Mouse (Mus musculus) kidney, embryonic 14.5 days (tissue): ENCODE data around the gene Nup37. TPM values are rescaled to one million over a fixed set of nuclear protein-coding genes. Genes with fewer than 3 reads are reported as not detected.

ENCODE experiments used
- ATAC-seq: fragments of 200-750 bp; cut with Nextera tagmentation; 2 replicates; pipeline ENCODE4 v1.8.0; 2017; ENCODE audit warnings: moderate number of reproducible peaks, mild to moderate bottlenecking, moderate TSS enrichment, moderate library complexity; ENCODE audit not compliant: low FRiP score, low TSS enrichment
- H3K27ac ChIP-seq: fragments of 300-500 bp; sonication (generic); 2 replicates; pipeline ENCODE4 v1.5.1; 2014; ENCODE audit warnings: low read depth, mild to moderate bottlenecking, low read length, moderate library complexity, mixed read lengths
- H3K27me3 ChIP-seq: fragments of 300-500 bp; sonication (generic); 2 replicates; pipeline ENCODE4 v1.6.1; 2014; ENCODE audit warnings: mild to moderate bottlenecking, low read length; ENCODE audit not compliant: control insufficient read depth, insufficient read depth
- H3K36me3 ChIP-seq: fragments of 300-500 bp; sonication (generic); 2 replicates; pipeline ENCODE4 v1.6.1; 2014; ENCODE audit warnings: low read length, mixed read lengths; ENCODE audit not compliant: control insufficient read depth, insufficient read depth
- H3K4me1 ChIP-seq: fragments of 300-500 bp; sonication (generic); 2 replicates; pipeline ENCODE4 v1.6.1; 2014; ENCODE audit warnings: low read length, mixed read lengths; ENCODE audit not compliant: control insufficient read depth, insufficient read depth
- H3K4me2 ChIP-seq: fragments of 300-500 bp; sonication (generic); replicated peaks from 2 replicates; pipeline ENCODE4 v1.6.1; 2014; ENCODE audit warnings: low read depth, mild to moderate bottlenecking, low read length
- H3K4me3 ChIP-seq: fragments of 300-500 bp; sonication (generic); 2 replicates; pipeline ENCODE4 v1.5.1; 2014; ENCODE audit warnings: mild to moderate bottlenecking, low read length
- H3K9ac ChIP-seq: fragments of 300-500 bp; sonication (generic); 2 replicates; pipeline ENCODE4 v1.6.1; 2014; ENCODE audit warnings: low read depth, mild to moderate bottlenecking, low read length, moderate library complexity
- H3K9me3 ChIP-seq: fragments of 300-500 bp; sonication (generic); 2 replicates; pipeline ENCODE4 v1.6.1; 2016; ENCODE audit warnings: low read length; ENCODE audit not compliant: control insufficient read depth
- WGBS: fragments of 180-500 bp; shearing (Covaris S2); extraction: QIAGEN DNeasy Blood & Tissue Kit; methylation state at CpG from one replicate; pipeline ENCODE4 v1.1.7; 2014; 5-methylcytosine and 5-hydroxymethylcytosine counted together
- polyA plus RNA-seq: library from polyadenylated mRNA; unstranded; fragments of >200 nt; fragmentation: Nextera tagmentation; extraction: Ambion mirVana; gene quantifications from 2 replicates; pipeline ENCODE4 v1.2.1, GENCODE M21; 2014

Nup37 gene
- polyA plus RNA-seq, 1 experiment from 2014 or later = 102 TPM

DNA sequence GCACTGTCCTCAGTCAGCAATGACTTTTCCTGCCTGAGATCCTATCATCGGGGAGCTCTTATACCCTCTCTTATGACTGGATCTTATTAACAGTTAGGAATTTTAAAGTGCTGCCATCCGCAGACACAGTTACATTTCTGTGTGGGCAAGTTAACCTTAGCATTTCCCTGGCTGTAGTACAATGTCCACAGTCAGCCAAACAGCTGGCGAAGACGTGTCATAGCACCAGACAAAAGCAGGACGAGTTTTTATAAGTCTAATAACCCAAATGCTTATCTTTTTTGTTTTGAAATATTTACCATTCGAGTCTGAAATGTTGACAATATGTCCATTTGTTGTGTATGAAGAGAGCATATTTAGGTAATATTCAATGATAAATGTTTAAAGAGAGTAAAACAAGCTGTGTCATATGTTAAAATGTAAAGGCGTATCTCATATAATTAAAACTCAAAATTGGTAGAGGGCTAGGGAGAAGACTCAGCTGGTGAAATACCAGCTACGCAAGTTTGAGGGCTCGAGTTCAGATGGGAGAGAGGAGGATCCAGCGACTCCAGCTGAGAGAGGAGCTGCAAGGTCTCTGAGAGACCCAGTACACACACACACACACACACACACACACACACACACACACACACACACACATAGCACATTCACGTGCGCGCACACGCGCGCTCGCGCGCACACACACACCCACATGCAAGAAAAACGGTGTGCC is 68.2 kb downstream of the Nup37 start:
- Histone ChIP-seq H3K27ac (no peak overlapping the region), H3K9ac (no peak overlapping the region), H3K4me1 (no peaks in the 10 kb centered on the region), H3K36me3 (peaks cover 3% of the 10 kb centered on the region; the same call in 1 of the 2 replicates), H3K4me3 (no peak overlapping the region), H3K4me2 (no peak overlapping the region), H3K9me3 (no peaks in the 10 kb centered on the region), H3K27me3 (no peaks in the 10 kb centered on the region)
- no peak for ATAC-seq
- 94% methylated on average over 20 of the region's 20 CpGs for WGBS

DNA sequence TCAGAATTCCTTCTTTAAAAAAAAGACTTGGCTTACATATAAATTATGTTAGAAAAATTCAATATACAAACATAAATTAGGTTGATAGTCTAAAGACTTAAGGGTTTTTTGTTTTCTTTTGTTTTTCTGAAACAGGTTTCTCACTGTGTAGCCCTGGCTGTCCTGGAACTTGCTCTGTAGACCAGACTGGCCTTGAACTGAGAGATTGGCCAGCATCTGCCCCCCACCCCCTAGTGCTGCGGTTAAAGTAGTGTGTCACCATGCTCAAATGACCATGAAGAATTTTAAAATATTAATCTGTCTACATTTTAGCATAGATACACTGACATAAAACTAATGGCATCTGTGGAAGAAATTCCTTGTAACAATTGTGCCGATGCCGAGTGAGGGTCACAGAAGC is 71.4 kb downstream of the Nup37 start:
- Histone ChIP-seq H3K4me3 (no peak overlapping the region), H3K4me1 (no peaks in the 10 kb centered on the region), H3K27me3 (no peaks in the 10 kb centered on the region), H3K36me3 (peaks cover 3% of the 10 kb centered on the region; the same call in 1 of the 2 replicates), H3K27ac (no peak overlapping the region), H3K9ac (no peak overlapping the region), H3K9me3 (no peaks in the 10 kb centered on the region), H3K4me2 (no peak overlapping the region)
- no peak for ATAC-seq
- WGBS = 95% methylated on average over 3 of the region's 3 CpGs

DNA sequence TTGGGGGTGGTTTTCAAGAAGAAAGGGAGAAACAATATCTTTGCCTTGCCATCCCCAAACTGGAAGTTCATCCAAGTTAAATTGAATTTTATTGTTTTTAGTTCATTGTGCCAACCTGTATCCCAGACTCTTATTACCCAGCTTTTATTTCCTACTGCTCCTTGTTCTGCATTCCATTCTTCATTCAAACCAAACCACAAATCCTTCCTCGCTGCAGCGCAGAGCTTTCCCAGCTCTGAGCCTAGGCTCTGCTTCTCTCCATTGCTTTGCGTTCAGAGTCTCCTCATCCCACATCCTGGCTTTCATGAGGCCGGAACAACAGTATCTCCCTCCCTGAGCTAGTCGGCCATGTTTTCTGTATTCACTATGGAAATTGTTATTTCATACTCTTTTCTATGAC is 74.9 kb downstream of the Nup37 start:
- 84% methylated on average over 5 of the region's 5 CpGs for WGBS
- ATAC-seq = no peak
- H3K4me1 ChIP-seq = no peaks in the 10 kb centered on the region

DNA sequence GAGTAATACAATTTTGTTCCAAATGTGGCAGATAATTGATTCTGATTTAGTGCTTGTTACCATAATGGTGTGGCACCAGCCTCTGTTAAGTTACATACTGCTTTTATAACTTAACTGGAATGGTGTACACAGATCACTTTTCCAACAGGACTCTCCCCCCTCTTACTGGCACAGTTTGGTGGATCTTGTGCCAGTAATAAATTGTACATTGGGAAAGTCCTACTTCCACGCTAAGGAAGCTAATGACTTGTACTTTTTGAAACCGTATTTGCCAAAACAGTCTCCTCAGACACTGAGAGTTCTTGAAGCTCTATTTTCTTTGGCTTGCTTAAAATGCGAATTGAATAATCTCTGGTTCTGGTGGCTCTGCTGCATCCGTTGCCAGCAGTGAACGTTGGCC is 78.6 kb downstream of the Nup37 start:
- H3K4me1 ChIP-seq = 0 out of 2 replicates have a peak, but pooled peaks cover 3% of the 10 kb centered on the region
- no peak overlapping the region for H3K9ac ChIP-seq
- ATAC-seq = no peak
- H3K27ac ChIP-seq = no peak overlapping the region
- WGBS = 78% methylated on average over 5 of the region's 5 CpGs
- H3K4me3 ChIP-seq = no peak overlapping the region
- no peaks in the 10 kb centered on the region for H3K27me3 ChIP-seq
- H3K4me2 ChIP-seq = no peak overlapping the region
- H3K9me3 ChIP-seq = no peaks in the 10 kb centered on the region
- no peaks in the 10 kb centered on the region; the same call in 1 of the 2 replicates for H3K36me3 ChIP-seq

More for the DNA sequence above, 74.9 kb downstream of the Nup37 start:
- no peak overlapping the region for H3K4me3 ChIP-seq
- H3K9ac ChIP-seq = no peak overlapping the region
- H3K27ac ChIP-seq = no peak overlapping the region
- H3K27me3 ChIP-seq = no peaks in the 10 kb centered on the region
- H3K4me2 ChIP-seq = no peak overlapping the region
- H3K9me3 ChIP-seq = no peaks in the 10 kb centered on the region
- peaks cover 3% of the 10 kb centered on the region; the same call in 1 of the 2 replicates for H3K36me3 ChIP-seq

DNA sequence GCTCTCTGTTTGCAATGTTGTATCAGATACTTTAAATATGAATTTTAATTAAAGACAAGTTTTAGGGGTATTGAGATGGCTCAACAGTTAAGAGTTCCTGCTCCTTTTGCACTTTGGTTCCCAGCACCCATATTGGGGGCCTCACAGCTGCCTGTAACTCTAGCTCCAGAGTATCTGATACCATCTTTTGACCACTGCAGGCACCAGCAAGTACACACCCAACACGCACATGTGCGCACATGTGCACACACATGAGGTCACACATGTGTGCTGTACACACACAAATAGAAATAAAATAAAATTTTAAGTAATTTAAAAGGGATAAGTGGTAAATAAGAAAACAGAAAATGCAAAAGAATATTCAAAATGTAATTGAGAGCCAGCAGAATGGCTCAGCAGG is 81.2 kb downstream of the Nup37 start:
- Histone ChIP-seq H3K9me3 (no peaks in the 10 kb centered on the region), H3K4me3 (no peak overlapping the region), H3K4me1 (0 out of 2 replicates have a peak, but pooled peaks cover 3% of the 10 kb centered on the region), H3K36me3 (no peaks in the 10 kb centered on the region; the same call in 1 of the 2 replicates), H3K4me2 (no peak overlapping the region), H3K27me3 (no peaks in the 10 kb centered on the region), H3K9ac (no peak overlapping the region), H3K27ac (no peak overlapping the region)
- no peak for ATAC-seq
- 93% methylated on average over 2 of the region's 2 CpGs for WGBS

Other genes with a start within 250 kb of the Nup37 start
- gene Pmch, start 55.9 kb upstream of the Nup37 start, polyA plus RNA-seq = not detected in 2 replicates
- 9.3 and 14.1 TPM in 2 replicates for gene Parpbp, start 51 bp upstream of the Nup37 start, polyA plus RNA-seq
- gene Washc3, start 54.1 kb downstream of the Nup37 start, polyA plus RNA-seq = 60.1 and 79.3 TPM in 2 replicates
- 0.99 and 1.0 TPM in 2 replicates for gene Dram1, start 232.1 kb downstream of the Nup37 start, polyA plus RNA-seq
- 6.7 and 17.6 TPM in 2 replicates for gene Gnptab, start 232.1 kb downstream of the Nup37 start, polyA plus RNA-seq